In the genomic region with DNA sequence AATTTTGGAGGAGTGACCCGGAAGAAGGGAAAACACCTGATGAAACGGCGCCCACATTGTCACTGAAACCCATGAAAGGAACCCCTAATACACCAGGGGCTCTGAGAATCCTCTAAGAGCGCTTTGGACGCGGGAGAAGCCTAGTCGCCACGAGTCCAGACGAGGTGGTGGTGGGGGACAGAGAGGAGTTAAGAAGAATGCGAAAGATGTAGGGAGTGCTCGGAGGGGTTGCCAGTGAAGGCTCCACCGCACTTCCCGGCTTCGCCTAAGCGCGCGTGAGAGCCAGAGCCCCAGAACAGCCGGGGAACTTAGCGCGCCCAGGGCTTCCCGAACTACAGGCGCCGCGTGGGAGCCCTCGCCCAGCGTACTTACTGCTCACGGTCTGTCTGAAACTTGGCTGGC, we compare ENCODE assay signal across 9 mouse cellular contexts. TPM values are rescaled to one million over a fixed set of nuclear protein-coding genes. Genes with fewer than 3 reads are reported as not detected.
A peak's percentile ranks its signal among the peaks of the same experiment; 100 is the strongest.
DNase-seq lines count a peak whose midpoint lies in the region; ATAC-seq lines count a peak whose summit lies in the region.
"Had no signal": no experiment of that assay in that cellular context is flagged by ENCODE, and none has a peak within 500 bp of the region (broad histone marks: within the 10 kb centered on the region; RNA-seq: fewer than 3 reads in every experiment).

No protein-coding gene starts in this region.

- no peak for ATAC-seq in heart, embryonic 15.5 days (replicated peaks; ENCODE audit: insufficient number of reproducible peaks, insufficient read depth, low FRiP score, low read depth)
- no peak for ATAC-seq in liver, embryonic 12.5 days

- peak; percentile 91 for DNase-seq in heart, adult 11 months
- no peak for DNase-seq in heart, postnatal 25 days (ENCODE audit: low spot score)
- peak; percentile 40 for DNase-seq in Muller cell, postnatal 12 days (ENCODE audit: inconsistent ontology term)
- DNase-seq in retina, postnatal 1 day, result peak; percentile 54
- DNase-seq in right cerebral cortex, postnatal 36 days (ENCODE audit: low spot score in 2 of 2), result no peak
- no peak for DNase-seq in ovary, postnatal 10 days (ENCODE audit: low spot score)

- WGBS in heart, embryonic 15.5 days, result 2% methylated on average over 27 of the region's 27 CpGs
- 1% methylated on average over 27 of the region's 27 CpGs for WGBS in liver, embryonic 12.5 days (ENCODE audit: insufficient replicate concordance)

- intact Hi-C loops in heart, postnatal 25 days (cut with DNase I), result no loop called here

- peaks cover 65% of the 10 kb centered on the region for H3K27me3 ChIP-seq in heart, embryonic 15.5 days
- peaks cover 81% of the 10 kb centered on the region for H3K27me3 ChIP-seq in liver, embryonic 12.5 days (replicated peaks)

- peak overlapping the region; percentile 92 for H3K4me2 ChIP-seq in heart, embryonic 15.5 days
- peak overlapping the region; percentile 84 for H3K4me2 ChIP-seq in liver, embryonic 12.5 days

- no peak overlapping the region for H3K9ac ChIP-seq in heart, embryonic 15.5 days
- H3K9ac ChIP-seq in liver, embryonic 12.5 days, result no peak overlapping the region

- no peaks in the 10 kb centered on the region for H3K9me3 ChIP-seq in heart, embryonic 15.5 days (replicated peaks)
- H3K9me3 ChIP-seq in liver, embryonic 12.5 days (replicated peaks), result no peaks in the 10 kb centered on the region

- peak overlapping the region; percentile 69 for H3K4me3 ChIP-seq in heart, embryonic 15.5 days
- H3K4me3 ChIP-seq in liver, embryonic 12.5 days, result peak overlapping the region; percentile 64

- no peaks in the 10 kb centered on the region for H3K36me3 ChIP-seq in heart, embryonic 15.5 days
- no peaks in the 10 kb centered on the region for H3K36me3 ChIP-seq in liver, embryonic 12.5 days

- H3K27ac ChIP-seq in heart, embryonic 15.5 days, result no peak overlapping the region
- no peak overlapping the region for H3K27ac ChIP-seq in liver, embryonic 12.5 days

- H3K4me1 ChIP-seq in heart, embryonic 15.5 days (replicated peaks), result peaks cover 33% of the 10 kb centered on the region
- H3K4me1 ChIP-seq in liver, embryonic 12.5 days, result peaks cover 8% of the 10 kb centered on the region; the same call in 1 of the 2 replicates

RNA-seq across cellular contexts. Expression of a gene that starts 7.7 kb away (rescaled TPM):
- under 1 TPM; 0.34 to 0.39 TPM for total RNA-seq in heart, postnatal 25 days (2021)
- polyA plus RNA-seq in heart, embryonic 15.5 days (2015; fragmentation: Nextera tagmentation; extraction: Ambion mirVana), result 0.10 and 0.18 TPM in 2 replicates
- polyA plus RNA-seq in liver, embryonic 12.5 days (2016; fragmentation: Nextera tagmentation; extraction: Ambion mirVana), result 0.02 and 0.05 TPM in 2 replicates
- total RNA-seq: MEL had no signal

Comparison
In these comparisons a context has a peak if more than half of its experiments do, and no peak if none do; other contexts are left out.
1. DNase-seq: peak in heart, adult 11 months (single experiment), Muller cell, postnatal 12 days (single experiment) and retina, postnatal 1 day (single experiment); none in heart, postnatal 25 days (single experiment), right cerebral cortex, postnatal 36 days (0 of 2) and ovary, postnatal 10 days (single experiment).